Mouse (Mus musculus): ENCODE measurements around the gene Mrgpra9. TPM values are rescaled to one million over a fixed set of nuclear protein-coding genes. Genes with fewer than 3 reads are reported as not detected.
"Not testable (repeated sequence)": the region's sequence is repeated elsewhere in the genome, so short reads cannot be mapped to it uniquely, and the experiment has no call there.

Gene Mrgpra9
- polyA plus RNA-seq (2012; rRNA removed) = not detected in 2 replicates

DNA sequence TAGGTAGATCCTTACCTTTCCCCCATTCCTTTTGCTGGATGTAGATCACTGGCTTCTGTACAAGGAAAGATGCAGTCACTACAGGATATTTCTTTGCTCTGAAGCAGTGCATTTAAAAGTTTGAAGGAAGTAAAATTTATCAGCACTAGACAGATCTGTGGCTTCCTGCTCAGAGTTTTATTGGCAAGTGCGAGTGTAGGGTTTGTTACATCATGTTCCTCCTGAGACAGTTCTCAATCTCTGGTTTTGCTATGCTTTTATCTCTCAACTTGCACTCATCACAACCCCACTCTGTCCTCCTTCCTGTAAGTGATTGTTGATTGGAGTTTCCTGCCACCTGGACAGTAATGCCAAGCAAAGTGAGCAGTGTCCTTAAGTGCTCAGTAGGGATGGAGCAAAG is at the start of gene Mrgpra9:
Mrgpra9 (minus strand) TSS at position 79 of the 400 bp plus-strand sequence.
- no peaks in the 10 kb centered on the region for H3K36me3 ChIP-seq (ENCODE audit: control insufficient read depth, insufficient read depth, low read length)
- no peak within 1 kb of the TSS for H3K27ac ChIP-seq (ENCODE audit: insufficient read depth, low read depth, low read length)
- H3K4me1 ChIP-seq (ENCODE audit: control insufficient read depth, insufficient read depth, insufficient read length, low read length) = no peaks in the 10 kb centered on the region
- H3K27me3 ChIP-seq (ENCODE audit: control insufficient read depth, insufficient read depth, low read length) = no peaks in the 10 kb centered on the region
- WGBS = 49% methylated on average over 1 of the region's 1 CpGs
- no peak within 1 kb of the TSS for H3K4me3 ChIP-seq (ENCODE audit: low read depth, low read length)
- no peak for TF ChIP-seq CTCF (IDR thresholded peaks at IDR 0.05; ENCODE audit: extremely low read depth, insufficient read length, insufficient replicate concordance, low read depth, low read length)
- no peak for TF ChIP-seq POLR2A (IDR thresholded peaks at IDR 0.05; ENCODE audit: low read depth, low read length)

DNA sequence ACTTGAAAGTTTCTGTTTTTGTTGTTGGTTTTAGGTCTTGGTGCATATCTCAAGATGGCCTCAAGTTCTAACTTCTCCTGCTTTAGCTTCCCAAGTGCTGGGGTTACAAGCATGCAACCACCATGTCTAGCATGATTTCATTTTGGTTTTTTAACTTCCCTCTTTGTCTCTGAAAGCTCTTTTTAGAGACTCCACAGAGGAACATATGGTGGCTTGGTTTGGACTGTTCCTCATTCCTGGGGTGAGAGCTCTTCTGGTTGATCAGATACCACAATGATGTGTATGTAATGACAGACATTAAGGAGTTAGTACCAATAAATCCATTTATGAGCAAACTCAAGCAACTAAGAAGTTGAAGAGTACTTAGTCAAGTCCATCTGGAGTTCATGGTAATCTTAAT is 47.0 kb upstream of the Mrgpra9 start:
- H3K27ac ChIP-seq (ENCODE audit: insufficient read depth, low read depth, low read length); H3K36me3 ChIP-seq (ENCODE audit: control insufficient read depth, insufficient read depth, low read length); H3K27me3 ChIP-seq (ENCODE audit: control insufficient read depth, insufficient read depth, low read length); H3K4me3 ChIP-seq (ENCODE audit: low read depth, low read length); H3K4me1 ChIP-seq (ENCODE audit: control insufficient read depth, insufficient read depth, insufficient read length, low read length): not testable (repeated sequence)

DNA sequence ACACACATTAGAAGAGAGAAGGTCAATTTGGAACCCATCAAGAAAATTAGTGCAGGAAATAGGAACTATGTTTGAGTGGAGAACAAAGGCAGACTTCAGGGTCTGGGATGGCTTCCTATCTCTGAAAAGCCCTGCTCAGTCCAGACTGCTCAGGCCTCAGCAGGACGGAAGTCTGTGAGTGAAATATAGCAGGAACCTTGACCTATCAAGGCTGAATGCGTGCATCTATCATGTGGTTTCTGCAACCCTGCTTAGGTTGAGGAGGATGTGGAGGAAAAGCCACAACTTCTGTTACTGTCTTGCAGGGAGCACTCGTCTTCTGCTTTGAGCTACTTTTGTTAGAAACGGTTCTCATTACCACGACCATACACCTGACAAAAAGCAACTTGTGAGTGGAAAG is 18.9 kb upstream of the Mrgpra9 start:
- H3K27me3 ChIP-seq (ENCODE audit: control insufficient read depth, insufficient read depth, low read length); H3K27ac ChIP-seq (ENCODE audit: insufficient read depth, low read depth, low read length); H3K4me1 ChIP-seq (ENCODE audit: control insufficient read depth, insufficient read depth, insufficient read length, low read length); H3K4me3 ChIP-seq (ENCODE audit: low read depth, low read length); H3K36me3 ChIP-seq (ENCODE audit: control insufficient read depth, insufficient read depth, low read length): not testable (repeated sequence)
- WGBS = 77% methylated on average over 5 of the region's 5 CpGs

DNA sequence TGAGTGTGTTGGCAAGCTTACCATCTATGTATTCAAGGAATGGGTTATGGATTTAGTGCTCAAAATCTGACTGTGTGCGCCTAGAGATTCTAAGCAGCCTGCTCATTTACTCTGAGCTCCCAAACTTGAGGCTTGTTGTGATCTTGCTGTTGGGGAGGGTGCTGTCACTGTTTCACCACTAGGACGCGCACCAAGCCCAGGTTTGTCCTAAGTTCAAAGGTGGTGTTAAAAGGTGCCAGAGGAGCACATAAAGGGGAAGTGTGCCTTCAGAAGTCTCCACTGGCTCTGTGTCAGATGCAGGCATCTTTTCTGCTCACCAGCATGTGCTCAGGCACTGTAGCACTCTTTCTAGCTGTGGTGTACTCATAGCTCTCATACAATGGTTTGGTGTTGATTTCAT is 8.0 kb downstream of the Mrgpra9 start:
- H3K27ac ChIP-seq (ENCODE audit: insufficient read depth, low read depth, low read length) = no peak overlapping the region
- no peak for TF ChIP-seq CTCF (IDR thresholded peaks at IDR 0.05; ENCODE audit: extremely low read depth, insufficient read length, insufficient replicate concordance, low read depth, low read length)
- H3K36me3 ChIP-seq (ENCODE audit: control insufficient read depth, insufficient read depth, low read length) = no peaks in the 10 kb centered on the region
- H3K27me3 ChIP-seq (ENCODE audit: control insufficient read depth, insufficient read depth, low read length) = no peaks in the 10 kb centered on the region
- H3K4me3 ChIP-seq (ENCODE audit: low read depth, low read length) = no peak overlapping the region
- 67% methylated on average over 3 of the region's 3 CpGs for WGBS
- no peaks in the 10 kb centered on the region for H3K4me1 ChIP-seq (ENCODE audit: control insufficient read depth, insufficient read depth, insufficient read length, low read length)

DNA sequence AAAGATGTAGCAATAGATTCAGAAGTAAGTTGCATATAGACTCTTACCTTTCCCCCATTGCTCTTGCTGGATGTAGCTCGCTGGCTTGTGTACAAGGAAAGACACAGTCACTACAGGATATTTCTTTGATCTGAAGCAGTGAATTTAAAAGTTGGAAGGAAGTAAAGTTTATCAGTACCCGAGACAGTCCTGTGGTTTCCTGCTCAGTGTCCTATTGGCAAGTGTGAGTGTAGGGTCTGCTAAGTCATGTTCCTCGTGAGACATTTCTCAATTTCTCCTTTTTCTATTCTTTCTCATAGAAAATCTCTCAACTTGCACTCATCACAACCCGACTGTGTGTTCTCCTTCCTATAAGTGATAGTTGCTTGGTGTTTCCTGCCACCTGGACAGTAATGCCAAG is 47.8 kb downstream of the Mrgpra9 start, which contains the start of gene Mrgpra6:
Mrgpra6 (minus strand) TSS at position 91 of the 400 bp plus-strand sequence.
- Histone ChIP-seq H3K27ac (ENCODE audit: insufficient read depth, low read depth, low read length) (no peak within 1 kb of the TSS), H3K4me1 (ENCODE audit: control insufficient read depth, insufficient read depth, insufficient read length, low read length) (no peaks in the 10 kb centered on the region), H3K27me3 (ENCODE audit: control insufficient read depth, insufficient read depth, low read length) (no peaks in the 10 kb centered on the region), H3K4me3 (ENCODE audit: low read depth, low read length) (no peak within 1 kb of the TSS), H3K36me3 (ENCODE audit: control insufficient read depth, insufficient read depth, low read length) (no peaks in the 10 kb centered on the region)
- WGBS = 55% methylated on average over 4 of the region's 4 CpGs
- TF ChIP-seq CTCF (IDR thresholded peaks at IDR 0.05; ENCODE audit: extremely low read depth, insufficient read length, insufficient replicate concordance, low read depth, low read length) = no peak
- no peak for TF ChIP-seq POLR2A (IDR thresholded peaks at IDR 0.05; ENCODE audit: low read depth, low read length)

DNA sequence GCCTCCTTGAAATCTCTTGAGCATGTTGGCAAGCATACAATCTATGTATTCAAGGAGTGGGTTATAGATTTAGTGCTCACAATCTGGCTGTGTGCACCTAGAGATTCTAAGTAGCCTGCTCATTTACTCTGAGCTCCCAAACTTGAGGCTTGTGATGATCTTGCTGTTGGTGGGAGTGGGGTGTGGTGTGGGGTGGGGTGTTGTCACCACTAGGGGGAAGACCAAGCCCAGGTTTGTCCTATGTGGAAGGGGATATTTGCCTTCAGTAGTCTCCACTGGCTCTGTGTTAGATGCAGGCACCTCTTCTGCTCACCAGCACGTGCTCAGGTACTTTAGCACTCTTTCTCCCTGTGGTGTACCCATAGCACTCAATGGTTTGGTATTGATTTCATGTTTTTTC is 57.4 kb downstream of the Mrgpra9 start:
- no peak overlapping the region for H3K27ac ChIP-seq (ENCODE audit: insufficient read depth, low read depth, low read length)
- no peak overlapping the region for H3K4me3 ChIP-seq (ENCODE audit: low read depth, low read length)
- H3K4me1 ChIP-seq (ENCODE audit: control insufficient read depth, insufficient read depth, insufficient read length, low read length) = no peaks in the 10 kb centered on the region
- TF ChIP-seq CTCF (IDR thresholded peaks at IDR 0.05; ENCODE audit: extremely low read depth, insufficient read length, insufficient replicate concordance, low read depth, low read length) (no peak), POLR2A (IDR thresholded peaks at IDR 0.05; ENCODE audit: low read depth, low read length) (no peak)
- H3K36me3 ChIP-seq (ENCODE audit: control insufficient read depth, insufficient read depth, low read length) = no peaks in the 10 kb centered on the region
- WGBS = 35% methylated on average over 1 of the region's 1 CpGs
- no peaks in the 10 kb centered on the region for H3K27me3 ChIP-seq (ENCODE audit: control insufficient read depth, insufficient read depth, low read length)

Other genes starting within 250 kb of the Mrgpra9 start
- gene Spty2d1, start 244.4 kb downstream of the Mrgpra9 start, polyA plus RNA-seq (2012; rRNA removed) = 2.2 and 3.6 TPM in 2 replicates
- 41.3 and 385 TPM in 2 replicates for gene Tmem86a, start 202.2 kb downstream of the Mrgpra9 start, polyA plus RNA-seq (2012; rRNA removed)
- 1.1 and 1.5 TPM in 2 replicates for gene Ptpn5, start 119.2 kb downstream of the Mrgpra9 start, polyA plus RNA-seq (2012; rRNA removed)
- not detected in 2 replicates for gene Mrgpra6, start 47.9 kb downstream of the Mrgpra9 start, polyA plus RNA-seq (2012; rRNA removed)
- gene Mrgpra1, start 101.4 kb upstream of the Mrgpra9 start, polyA plus RNA-seq (2012; rRNA removed) = 0.10 TPM in 1 of 2 replicates, not detected in the other
- 0.13 TPM in 1 of 2 replicates, not detected in the other for gene Mrgpra2a, start 199.3 kb upstream of the Mrgpra9 start, polyA plus RNA-seq (2012; rRNA removed)

Data from small intestine, adult 2 months (tissue).